Mouse (Mus musculus): ENCODE results near the gene Gramd1a. TPM values are rescaled to one million over a fixed set of nuclear protein-coding genes. Genes with fewer than 3 reads are reported as not detected.
A peak's percentile ranks its signal among the peaks of the same experiment; 100 is the strongest.

The Gramd1a gene
- polyA plus RNA-seq, 1 experiment from 2014 or later, result 11.6 TPM

GRCm38 (mm10) chr7:31097583-31098248 is 58.0 kb downstream of the Gramd1a start:
- H3K9me3 ChIP-seq (replicated peaks; ENCODE audit: control insufficient read depth, low read length), result no peaks in the 10 kb centered on the region
- no peaks in the 10 kb centered on the region for H3K36me3 ChIP-seq (ENCODE audit: control insufficient read depth, insufficient read depth)
- no peak overlapping the region for H3K27ac ChIP-seq (ENCODE audit: low read length)
- no peak overlapping the region for H3K4me3 ChIP-seq (ENCODE audit: low read depth, low read length)
- WGBS (ENCODE audit: insufficient replicate concordance), result 35% methylated on average over 20 of the region's 20 CpGs
- H3K9ac ChIP-seq (ENCODE audit: low read depth, low read length), result no peak overlapping the region
- ATAC-seq (ENCODE audit: low read depth), result peak; percentile 78
- H3K4me2 ChIP-seq (ENCODE audit: low read depth, low read length), result no peak overlapping the region
- no peaks in the 10 kb centered on the region for H3K27me3 ChIP-seq (ENCODE audit: control insufficient read depth, insufficient read depth, low read depth, low read length)
- no peaks in the 10 kb centered on the region for H3K4me1 ChIP-seq (ENCODE audit: control insufficient read depth, low read depth, low read length)

GRCm38 (mm10) chr7:31096892-31097564 is 58.7 kb downstream of the Gramd1a start:
- Histone ChIP-seq H3K27me3 (ENCODE audit: control insufficient read depth, insufficient read depth, low read depth, low read length) (no peaks in the 10 kb centered on the region), H3K36me3 (ENCODE audit: control insufficient read depth, insufficient read depth) (no peaks in the 10 kb centered on the region), H3K4me3 (ENCODE audit: low read depth, low read length) (no peak overlapping the region), H3K27ac (ENCODE audit: low read length) (no peak overlapping the region), H3K9me3 (replicated peaks; ENCODE audit: control insufficient read depth, low read length) (no peaks in the 10 kb centered on the region), H3K9ac (ENCODE audit: low read depth, low read length) (no peak overlapping the region), H3K4me2 (ENCODE audit: low read depth, low read length) (no peak overlapping the region), H3K4me1 (ENCODE audit: control insufficient read depth, low read depth, low read length) (no peaks in the 10 kb centered on the region)
- no peak for ATAC-seq (ENCODE audit: low read depth)
- 59% methylated on average over 9 of the region's 9 CpGs for WGBS (ENCODE audit: insufficient replicate concordance)

DNA sequence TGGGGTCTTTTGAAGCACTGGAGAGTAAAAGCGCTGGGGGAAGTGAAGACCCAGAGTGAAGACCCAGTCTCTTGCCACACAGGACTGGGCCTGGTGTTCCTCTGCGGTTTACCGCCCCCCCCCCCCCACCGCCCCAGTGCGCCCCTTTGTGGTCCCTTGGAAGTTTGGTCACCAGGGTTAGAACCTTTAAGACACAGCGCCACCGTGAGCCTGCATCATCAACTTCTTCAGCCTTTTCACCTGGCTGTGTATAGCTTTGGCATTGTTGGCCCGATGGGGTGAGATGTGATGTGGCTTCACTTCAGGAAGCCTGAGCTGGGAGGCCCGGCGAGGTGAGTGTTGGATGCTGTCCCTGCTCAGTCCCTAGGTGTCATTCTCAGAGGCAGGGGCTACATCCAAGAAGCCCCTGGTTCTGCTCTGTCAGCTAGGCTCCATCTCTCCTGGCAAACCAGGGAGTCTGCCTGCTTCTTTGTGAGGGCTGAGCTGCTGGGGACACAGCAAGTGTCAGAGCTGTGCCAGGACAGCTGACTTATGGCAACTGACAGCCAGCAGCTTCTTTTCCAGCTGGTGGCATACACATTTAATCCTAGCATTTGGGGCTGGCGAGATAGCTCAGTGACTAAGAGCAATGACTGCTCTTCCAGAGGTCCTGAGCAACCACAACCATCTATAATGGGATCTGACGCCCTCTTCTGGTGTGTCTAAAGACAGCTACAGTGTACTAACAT is 60.8 kb downstream of the Gramd1a start:
- H3K4me2 ChIP-seq (ENCODE audit: low read depth, low read length), result no peak overlapping the region
- H3K27me3 ChIP-seq (ENCODE audit: control insufficient read depth, insufficient read depth, low read depth, low read length), result no peaks in the 10 kb centered on the region
- H3K4me3 ChIP-seq (ENCODE audit: low read depth, low read length), result no peak overlapping the region
- WGBS (ENCODE audit: insufficient replicate concordance), result 13% methylated on average over 12 of the region's 12 CpGs
- no peak overlapping the region for H3K27ac ChIP-seq (ENCODE audit: low read length)
- no peaks in the 10 kb centered on the region for H3K9me3 ChIP-seq (replicated peaks; ENCODE audit: control insufficient read depth, low read length)
- ATAC-seq (ENCODE audit: low read depth), result no peak
- no peaks in the 10 kb centered on the region for H3K36me3 ChIP-seq (ENCODE audit: control insufficient read depth, insufficient read depth)
- H3K4me1 ChIP-seq (ENCODE audit: control insufficient read depth, low read depth, low read length), result no peaks in the 10 kb centered on the region
- no peak overlapping the region for H3K9ac ChIP-seq (ENCODE audit: low read depth, low read length)

DNA sequence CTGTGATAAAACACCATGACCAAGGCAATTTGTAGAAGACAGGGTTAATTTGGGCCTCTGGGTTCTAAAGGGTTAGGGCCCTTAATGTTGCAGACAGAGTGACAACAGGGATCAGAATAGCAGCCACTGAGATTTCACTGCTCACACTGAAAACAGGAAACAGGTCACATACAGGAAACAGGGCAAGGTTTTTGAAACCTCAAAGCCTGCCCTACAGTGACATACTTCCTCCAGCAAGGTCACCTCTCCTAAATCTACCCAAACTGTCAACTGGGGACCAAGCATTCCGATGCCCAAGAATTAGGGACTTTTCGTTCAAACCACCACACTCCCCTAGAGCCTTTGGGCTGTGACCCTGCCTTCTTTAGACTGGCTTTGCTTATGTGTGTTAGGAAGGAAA is 66.0 kb downstream of the Gramd1a start:
- Histone ChIP-seq H3K4me3 (ENCODE audit: low read depth, low read length) (no peak overlapping the region), H3K36me3 (ENCODE audit: control insufficient read depth, insufficient read depth) (no peaks in the 10 kb centered on the region), H3K4me2 (ENCODE audit: low read depth, low read length) (no peak overlapping the region), H3K27me3 (ENCODE audit: control insufficient read depth, insufficient read depth, low read depth, low read length) (no peaks in the 10 kb centered on the region), H3K27ac (ENCODE audit: low read length) (no peak overlapping the region), H3K4me1 (ENCODE audit: control insufficient read depth, low read depth, low read length) (no peaks in the 10 kb centered on the region), H3K9ac (ENCODE audit: low read depth, low read length) (no peak overlapping the region), H3K9me3 (replicated peaks; ENCODE audit: control insufficient read depth, low read length) (no peaks in the 10 kb centered on the region)
- ATAC-seq (ENCODE audit: low read depth), result 0 out of 2 replicates have a peak, but pooled peaks have one; percentile 27
- 19% methylated on average over 2 of the region's 2 CpGs for WGBS (ENCODE audit: insufficient replicate concordance)

GRCm38 (mm10) chr7:31088206-31088605 is 67.5 kb downstream of the Gramd1a start:
- Histone ChIP-seq H3K27ac (ENCODE audit: low read length) (no peak overlapping the region), H3K27me3 (ENCODE audit: control insufficient read depth, insufficient read depth, low read depth, low read length) (no peaks in the 10 kb centered on the region), H3K4me3 (ENCODE audit: low read depth, low read length) (no peak overlapping the region), H3K4me1 (ENCODE audit: control insufficient read depth, low read depth, low read length) (no peaks in the 10 kb centered on the region), H3K36me3 (ENCODE audit: control insufficient read depth, insufficient read depth) (no peaks in the 10 kb centered on the region), H3K4me2 (ENCODE audit: low read depth, low read length) (no peak overlapping the region), H3K9ac (ENCODE audit: low read depth, low read length) (no peak overlapping the region), H3K9me3 (replicated peaks; ENCODE audit: control insufficient read depth, low read length) (no peaks in the 10 kb centered on the region)
- WGBS (ENCODE audit: insufficient replicate concordance), result 45% methylated on average over 3 of the region's 3 CpGs
- ATAC-seq (ENCODE audit: low read depth), result no peak

DNA sequence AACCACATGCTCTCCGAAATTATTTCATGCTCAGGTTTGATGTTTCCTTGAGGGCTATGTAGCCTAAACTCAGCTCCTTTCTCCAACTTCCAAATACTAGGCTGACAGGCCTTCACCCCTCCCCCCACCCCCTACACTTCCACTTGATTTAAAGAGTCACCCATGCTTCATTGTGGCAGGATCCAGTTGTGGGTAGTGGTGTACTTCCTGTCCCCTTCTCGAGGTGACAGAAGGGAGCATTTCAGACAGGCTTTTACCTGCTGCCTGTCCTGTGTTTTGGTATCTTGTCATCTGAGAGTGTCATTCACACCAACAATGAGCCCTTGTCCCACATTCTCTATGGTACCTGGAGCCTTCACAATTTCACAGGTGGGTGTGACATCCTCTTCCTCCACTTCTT is 68.4 kb downstream of the Gramd1a start:
- Histone ChIP-seq H3K9ac (ENCODE audit: low read depth, low read length) (no peak overlapping the region), H3K27ac (ENCODE audit: low read length) (no peak overlapping the region), H3K4me1 (ENCODE audit: control insufficient read depth, low read depth, low read length) (no peaks in the 10 kb centered on the region), H3K36me3 (ENCODE audit: control insufficient read depth, insufficient read depth) (no peaks in the 10 kb centered on the region), H3K4me2 (ENCODE audit: low read depth, low read length) (no peak overlapping the region), H3K9me3 (replicated peaks; ENCODE audit: control insufficient read depth, low read length) (no peaks in the 10 kb centered on the region), H3K27me3 (ENCODE audit: control insufficient read depth, insufficient read depth, low read depth, low read length) (no peaks in the 10 kb centered on the region), H3K4me3 (ENCODE audit: low read depth, low read length) (no peak overlapping the region)
- 23% methylated on average over 2 of the region's 2 CpGs for WGBS (ENCODE audit: insufficient replicate concordance)
- ATAC-seq (ENCODE audit: low read depth), result no peak

DNA sequence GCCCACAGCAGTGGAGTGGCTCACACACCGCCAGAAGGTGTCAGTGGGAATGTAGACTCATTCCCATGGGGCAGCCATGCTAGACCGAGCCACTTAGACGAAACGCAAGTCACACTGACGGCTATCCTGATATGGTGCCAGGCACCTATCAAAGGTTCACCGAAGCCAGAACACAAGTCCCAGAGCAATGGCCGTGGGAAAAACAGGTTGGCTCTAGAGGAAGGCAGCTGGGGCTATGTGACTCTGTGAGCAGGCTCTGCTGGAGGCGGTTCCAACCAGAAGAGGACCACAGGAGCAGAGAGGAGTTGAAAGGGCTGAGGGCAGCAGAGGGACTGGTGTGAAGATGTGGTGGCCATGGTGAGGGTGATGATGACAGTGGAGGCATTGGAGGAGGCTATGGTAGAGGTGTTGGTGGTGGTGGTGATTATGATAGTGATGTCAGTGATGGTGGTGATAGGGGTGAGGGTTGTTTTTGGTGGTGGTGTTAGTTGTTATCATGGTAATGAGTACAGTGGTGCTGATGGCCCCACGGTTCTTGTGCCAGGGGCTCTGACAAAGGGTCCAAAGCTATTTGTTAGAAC is 69.4 kb downstream of the Gramd1a start:
- WGBS (ENCODE audit: insufficient replicate concordance), result 72% methylated on average over 9 of the region's 9 CpGs
- Histone ChIP-seq H3K4me2 (ENCODE audit: low read depth, low read length) (no peak overlapping the region), H3K36me3 (ENCODE audit: control insufficient read depth, insufficient read depth) (no peaks in the 10 kb centered on the region), H3K9me3 (replicated peaks; ENCODE audit: control insufficient read depth, low read length) (no peaks in the 10 kb centered on the region), H3K27me3 (ENCODE audit: control insufficient read depth, insufficient read depth, low read depth, low read length) (no peaks in the 10 kb centered on the region), H3K9ac (ENCODE audit: low read depth, low read length) (no peak overlapping the region), H3K4me1 (ENCODE audit: control insufficient read depth, low read depth, low read length) (no peaks in the 10 kb centered on the region), H3K27ac (ENCODE audit: low read length) (no peak overlapping the region), H3K4me3 (ENCODE audit: low read depth, low read length) (no peak overlapping the region)
- no peak for ATAC-seq (ENCODE audit: low read depth)

DNA sequence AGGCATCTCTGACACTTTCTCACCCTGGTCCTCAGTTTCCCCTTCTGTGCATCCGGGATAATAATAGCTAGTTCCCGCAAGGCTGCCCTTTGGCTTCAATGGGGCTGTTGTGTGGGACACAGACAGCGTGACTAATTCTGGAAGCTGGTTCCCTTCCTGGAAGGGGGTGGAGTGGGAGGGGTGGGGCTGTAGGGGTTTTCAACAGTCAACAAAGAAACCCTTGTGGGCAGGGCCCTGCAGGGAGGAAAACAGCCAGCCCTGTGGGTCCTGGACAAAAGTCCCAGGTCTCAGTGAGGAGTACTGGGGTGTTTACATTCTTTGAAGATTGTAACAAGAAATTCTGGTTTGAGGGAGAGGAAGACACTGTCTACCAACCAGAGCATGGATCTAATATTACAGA is 70.5 kb downstream of the Gramd1a start:
- peak; percentile 20; the same call in 1 of the 2 replicates for ATAC-seq (ENCODE audit: low read depth)

More for the DNA sequence above, 70.5 kb downstream of the Gramd1a start:
- Histone ChIP-seq H3K9ac (ENCODE audit: low read depth, low read length) (no peak overlapping the region), H3K4me1 (ENCODE audit: control insufficient read depth, low read depth, low read length) (no peaks in the 10 kb centered on the region), H3K27me3 (ENCODE audit: control insufficient read depth, insufficient read depth, low read depth, low read length) (no peaks in the 10 kb centered on the region), H3K4me2 (ENCODE audit: low read depth, low read length) (no peak overlapping the region), H3K4me3 (ENCODE audit: low read depth, low read length) (no peak overlapping the region), H3K27ac (ENCODE audit: low read length) (no peak overlapping the region), H3K9me3 (replicated peaks; ENCODE audit: control insufficient read depth, low read length) (no peaks in the 10 kb centered on the region), H3K36me3 (ENCODE audit: control insufficient read depth, insufficient read depth) (no peaks in the 10 kb centered on the region)
- 39% methylated on average over 3 of the region's 3 CpGs for WGBS (ENCODE audit: insufficient replicate concordance)
